Mouse (Mus musculus) testis, postnatal 10 days (tissue): ENCODE measurements around the gene Myof.
A peak's percentile ranks its signal among the peaks of the same experiment; 100 is the strongest.

Experiments used
- DNase-seq: peaks from one replicate; pipeline ENCODE4 v3.0.0; 2021; ENCODE audit warnings: low spot score

Myof gene

DNA sequence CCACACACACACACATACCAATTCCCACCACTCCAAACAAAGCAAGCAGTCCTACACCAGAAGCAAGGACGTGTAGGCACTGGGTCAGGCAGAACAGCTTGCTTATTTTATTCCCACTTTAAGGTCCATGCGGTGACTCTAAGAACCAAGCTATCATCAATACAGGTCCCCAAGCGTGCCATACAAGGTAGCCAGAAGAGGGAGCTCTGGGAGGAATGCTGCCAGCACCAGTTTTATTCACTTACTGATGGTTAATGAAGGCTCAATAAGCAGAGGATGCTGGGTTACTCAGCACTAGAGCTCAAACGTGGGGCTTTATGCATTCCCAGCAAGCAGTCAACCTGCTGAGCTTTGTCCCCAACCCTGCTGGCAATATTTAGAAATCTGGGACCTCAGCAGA, 96.7 kb downstream of the Myof start:
- no peak for DNase-seq

DNA sequence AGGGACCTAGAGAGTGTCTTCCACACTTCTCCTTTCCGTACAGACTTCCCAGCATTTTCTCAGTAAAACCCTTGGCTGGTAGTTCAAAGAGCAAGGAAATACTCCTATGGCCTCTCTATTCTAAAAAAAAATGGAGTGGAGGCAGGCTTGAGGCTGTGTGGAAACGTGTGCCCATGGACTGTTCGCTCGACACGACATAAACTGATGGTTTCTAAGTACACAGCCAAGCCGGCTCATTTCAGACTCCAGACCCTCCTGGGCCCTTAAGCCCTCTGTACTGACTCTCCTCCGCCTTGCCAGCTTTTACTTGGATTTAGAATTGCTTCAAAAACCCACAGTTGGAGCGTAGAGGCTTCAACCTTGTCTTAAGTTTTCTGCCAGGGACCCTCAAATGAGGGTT, 97.3 kb downstream of the Myof start:
- no peak for DNase-seq

DNA sequence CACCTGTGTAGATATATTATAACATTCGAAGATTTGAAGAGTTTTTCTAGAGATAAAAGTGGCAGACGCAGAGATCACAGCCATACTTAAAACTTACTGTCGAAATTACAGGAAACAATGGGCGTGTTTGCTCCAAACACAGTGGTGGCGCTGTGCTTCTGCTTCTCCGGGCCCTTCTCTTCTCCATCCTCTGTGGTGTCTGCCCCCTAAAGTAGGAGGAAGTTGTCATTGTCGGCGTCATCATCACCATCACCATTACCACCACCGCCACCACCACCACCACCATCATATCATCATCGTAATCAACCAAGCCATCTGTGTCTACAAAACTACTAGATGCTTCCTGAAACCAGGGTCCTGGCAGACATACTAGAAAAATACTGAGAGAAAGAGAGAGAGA, 104.2 kb downstream of the Myof start:
- DNase-seq, result no peak

DNA sequence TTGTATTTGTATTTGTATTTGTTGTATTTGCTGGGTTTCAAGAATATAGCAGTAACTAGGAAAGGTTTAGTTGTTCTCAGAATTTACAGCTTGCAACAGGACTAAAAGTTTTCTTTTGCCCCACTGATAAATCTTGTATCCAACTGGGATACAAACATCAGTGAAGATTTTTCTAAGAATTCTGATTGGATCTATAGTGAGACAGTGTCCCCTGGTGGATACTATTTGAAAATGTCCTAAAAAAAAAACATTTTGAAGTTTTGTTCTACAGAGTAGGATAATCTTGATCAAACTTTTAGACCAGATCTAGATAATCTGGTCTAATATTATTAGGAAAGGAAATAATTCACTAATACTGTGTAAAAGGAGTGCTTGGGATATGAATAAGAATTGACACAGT, 106.3 kb downstream of the Myof start:
- no peak for DNase-seq

DNA sequence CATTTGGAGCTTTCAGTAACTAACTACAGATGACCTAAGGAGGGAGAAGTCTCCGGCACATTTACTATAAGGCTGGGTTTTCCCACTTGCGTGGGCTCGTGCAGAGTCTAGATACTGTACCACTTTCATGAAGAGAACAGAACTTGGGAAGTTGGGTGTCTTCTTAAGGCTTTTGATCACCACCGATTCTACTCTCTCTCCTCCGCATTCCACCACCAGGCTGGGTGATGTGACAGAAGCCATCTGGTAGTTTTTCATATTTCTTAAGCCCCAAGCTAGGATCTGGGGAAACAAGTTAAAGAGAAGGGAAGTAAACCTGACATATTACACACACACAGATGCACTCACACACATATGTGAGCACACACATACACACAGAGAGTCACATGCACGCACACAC, 108.7 kb downstream of the Myof start:
- no peak for DNase-seq

DNA sequence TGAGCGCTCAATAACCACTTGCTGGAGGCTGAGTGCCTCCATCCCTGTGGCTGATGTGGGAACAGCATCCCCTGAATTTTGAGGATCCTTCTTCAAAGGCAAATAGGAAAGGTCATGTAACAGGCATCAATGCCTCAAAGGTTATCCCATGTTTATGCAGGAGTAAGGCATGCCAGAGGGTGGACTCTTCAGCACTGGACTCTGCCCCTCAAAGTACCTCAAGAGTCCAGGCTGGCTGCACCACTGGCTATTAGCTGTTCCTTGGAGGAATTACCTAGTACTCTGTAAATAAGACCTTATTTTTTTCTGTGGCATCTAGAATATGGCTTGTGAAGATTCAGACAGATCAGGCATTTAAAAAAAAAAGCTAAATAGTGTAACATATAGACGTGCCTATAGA, 111.2 kb downstream of the Myof start:
- no peak for DNase-seq

DNA sequence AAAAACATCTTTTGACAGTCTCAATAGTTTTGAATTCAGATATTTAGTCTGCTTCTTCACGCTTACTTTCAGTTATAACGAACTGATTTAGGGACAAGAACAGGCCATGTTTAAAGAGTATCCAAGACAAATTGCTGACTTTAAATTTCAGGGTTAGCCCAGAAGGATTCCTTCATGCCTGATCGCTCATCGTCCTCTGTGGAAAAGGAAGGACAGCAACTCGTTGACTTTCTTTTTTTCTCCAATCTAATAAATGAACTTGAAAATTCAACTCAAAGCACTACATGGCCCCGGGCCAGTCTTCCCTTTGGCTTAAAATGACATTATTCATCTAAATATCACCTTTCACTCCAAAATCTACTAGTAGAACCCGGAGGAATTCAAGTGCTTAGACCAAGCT, 115.5 kb downstream of the Myof start:
- DNase-seq, result no peak

DNA sequence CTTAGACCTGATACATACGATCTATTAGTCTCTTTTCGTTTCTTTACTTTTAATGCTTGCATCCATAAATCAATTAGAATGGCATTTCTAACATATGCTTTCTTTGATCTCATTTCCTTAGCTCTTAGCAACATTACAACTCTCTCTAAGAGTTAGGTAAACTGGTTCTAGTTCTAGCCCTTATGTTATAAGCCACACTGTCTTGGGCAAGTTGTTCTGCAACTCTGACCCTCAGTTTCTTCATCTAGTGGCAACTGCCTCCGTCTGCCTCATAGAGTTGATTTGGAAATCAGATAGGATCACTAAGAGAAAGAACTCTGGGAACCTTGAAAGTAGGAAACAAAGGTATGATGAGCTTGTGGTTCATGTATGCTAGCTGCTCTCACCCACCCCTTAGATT, 118.1 kb downstream of the Myof start:
- DNase-seq, result no peak

DNA sequence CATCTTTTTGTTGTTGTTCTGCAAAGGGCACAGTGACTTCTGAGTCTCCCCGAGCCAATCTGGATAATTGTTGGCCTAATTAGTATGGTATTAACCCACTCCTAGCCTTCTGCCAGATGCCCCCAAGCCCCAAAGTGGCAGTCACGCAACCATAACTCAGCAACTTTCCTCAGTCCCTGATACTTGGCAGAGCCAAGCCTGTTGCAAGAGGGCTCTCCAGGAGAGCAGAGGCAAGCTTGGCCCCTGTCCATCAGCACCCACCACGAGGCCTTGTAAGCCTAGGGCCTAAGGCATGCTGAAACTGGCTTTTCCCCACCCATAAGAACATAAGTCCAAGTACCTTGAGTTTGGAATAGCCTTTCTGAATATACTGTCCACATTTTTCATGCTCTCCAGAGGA, 119.1 kb downstream of the Myof start:
- DNase-seq, result no peak

DNA sequence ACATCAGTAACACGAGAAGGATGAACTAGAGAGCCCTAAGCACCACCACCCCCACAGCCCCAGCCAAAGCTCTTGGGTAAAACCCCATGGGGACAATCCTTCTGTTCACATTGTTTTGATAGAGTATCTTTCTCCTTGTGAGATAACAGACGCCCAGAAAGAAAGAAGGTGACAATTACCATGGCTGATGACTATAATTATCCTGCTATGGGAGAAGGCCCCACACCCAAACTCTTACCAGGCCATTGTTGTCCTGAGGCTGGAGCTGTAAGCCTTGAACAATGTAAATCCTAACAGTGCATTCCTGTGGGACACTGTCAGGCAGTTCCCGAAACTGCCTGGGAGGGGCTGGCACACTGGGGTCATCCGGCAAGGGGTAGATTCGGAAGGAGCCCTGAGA, 122.3 kb downstream of the Myof start:
- no peak for DNase-seq

DNA sequence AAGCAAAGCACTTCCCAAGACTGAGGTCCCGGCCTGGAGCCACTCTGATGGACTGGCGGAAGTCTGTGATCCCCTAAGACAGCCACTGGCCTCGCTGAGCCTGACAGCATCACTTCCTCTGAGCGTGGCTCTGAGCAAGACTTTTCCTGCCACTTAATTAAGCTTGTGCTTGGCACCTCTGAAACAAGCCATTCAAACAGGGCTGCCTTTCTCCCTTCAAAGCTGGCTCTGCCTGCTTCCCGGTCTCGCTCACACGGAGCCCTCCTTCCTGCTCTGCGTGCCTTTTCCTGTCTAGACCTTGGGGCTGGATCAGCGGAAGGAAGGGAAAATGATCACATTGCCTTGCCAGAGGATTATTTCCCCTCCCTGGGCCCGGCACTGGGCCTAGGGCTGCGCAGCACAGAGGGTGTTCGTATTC, 124.9 kb downstream of the Myof start:
- no peak for DNase-seq

DNA sequence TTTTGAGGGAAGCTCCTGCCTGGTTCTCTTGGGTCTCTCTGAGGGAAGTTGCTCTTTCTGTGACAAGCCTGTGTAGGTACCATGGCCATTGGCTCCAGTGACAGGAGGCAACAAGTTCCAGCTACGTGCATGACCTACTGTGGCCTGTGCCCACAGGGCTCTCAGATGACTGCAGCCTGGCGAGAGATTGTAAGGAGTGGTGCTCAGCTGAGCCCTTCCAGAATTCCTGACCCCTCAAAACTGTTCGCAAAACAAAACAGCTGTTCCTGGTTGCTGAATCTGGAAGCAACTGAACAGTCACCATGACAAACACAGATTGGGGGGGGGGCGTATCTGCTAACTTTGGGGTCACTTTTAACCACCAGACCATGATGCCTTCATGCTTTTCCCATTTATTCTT, 129.1 kb downstream of the Myof start:
- DNase-seq, result no peak

DNA sequence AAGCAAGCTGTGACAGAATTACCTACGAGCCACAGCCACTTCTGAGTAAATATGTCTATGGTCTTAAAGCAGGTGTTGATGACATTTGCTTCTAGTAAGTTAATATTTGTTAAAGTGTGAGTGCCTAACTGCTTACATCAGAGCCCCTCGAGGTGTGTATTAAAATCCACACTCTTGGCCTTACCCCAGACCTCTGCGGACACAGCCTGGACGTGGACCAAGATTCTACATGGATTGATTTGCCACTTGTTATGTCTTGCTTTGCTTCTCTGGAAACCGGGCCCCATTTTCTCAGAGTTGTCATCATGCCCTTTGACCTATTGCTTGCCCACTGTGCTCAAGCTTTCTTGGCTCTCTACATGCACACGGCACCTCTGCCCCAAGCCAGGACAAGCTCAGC, 130.9 kb downstream of the Myof start:
- no peak for DNase-seq

DNA sequence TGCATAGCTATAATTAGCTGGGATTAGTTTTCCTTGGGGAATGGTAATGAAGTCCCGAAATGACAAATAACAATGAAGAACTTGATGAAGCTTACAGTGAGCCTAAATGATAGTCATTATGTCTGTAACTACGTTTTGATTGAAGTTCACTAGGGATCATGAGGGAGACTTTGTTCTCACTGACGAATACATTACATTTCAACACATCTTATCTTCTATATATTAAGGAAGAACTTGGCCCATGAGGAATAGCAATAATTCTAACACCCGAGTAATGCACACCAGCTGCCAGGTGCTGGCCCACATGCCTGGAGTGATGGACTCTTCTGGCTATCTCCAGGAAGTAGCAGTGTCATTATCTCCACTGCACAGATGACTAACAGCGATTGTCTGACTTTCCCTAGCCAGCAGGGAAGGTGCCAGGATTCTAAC, 133.5 kb downstream of the Myof start:
- no peak for DNase-seq

DNA sequence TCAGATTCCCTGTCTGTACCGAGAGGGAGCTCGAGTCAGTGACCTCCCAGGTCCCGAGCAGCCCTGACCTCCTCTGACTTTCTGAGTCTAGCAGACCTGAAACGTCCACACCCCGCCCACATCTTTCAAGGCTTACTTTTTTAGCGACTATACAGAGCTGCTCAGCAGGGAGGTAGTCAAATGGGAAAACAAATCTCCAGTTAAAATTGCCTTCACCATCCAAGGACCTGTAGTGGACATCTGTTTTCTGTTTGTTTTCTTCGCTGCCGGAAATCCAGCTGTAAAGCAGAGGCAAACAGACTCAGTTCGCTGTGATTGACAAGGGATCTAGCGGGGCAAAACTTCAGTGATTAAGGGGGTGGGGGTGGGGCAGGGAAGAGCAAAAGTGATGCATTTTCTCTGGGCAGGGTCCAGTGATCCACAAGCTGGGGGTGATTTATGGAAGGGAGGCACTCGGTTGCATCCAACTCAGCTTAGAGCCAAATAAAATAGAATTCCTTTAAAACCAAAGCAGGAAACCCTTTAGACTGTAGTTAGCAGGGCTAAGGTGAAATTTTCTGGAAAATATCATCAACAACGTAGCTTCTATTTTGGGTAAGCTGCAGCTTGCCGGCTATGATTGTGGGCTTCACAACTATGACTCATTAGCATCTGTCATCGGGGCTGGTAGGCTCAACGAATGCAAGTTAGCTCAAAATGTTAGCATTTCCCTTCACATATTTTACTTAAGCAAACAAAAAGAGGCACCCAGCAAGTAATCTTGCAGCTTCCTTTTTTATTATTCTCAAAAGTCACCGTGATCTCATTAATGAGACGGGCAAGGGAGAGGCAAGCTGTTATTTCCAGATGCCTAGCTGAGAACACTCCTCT, 135.7 kb downstream of the Myof start:
- DNase-seq, result no peak

DNA sequence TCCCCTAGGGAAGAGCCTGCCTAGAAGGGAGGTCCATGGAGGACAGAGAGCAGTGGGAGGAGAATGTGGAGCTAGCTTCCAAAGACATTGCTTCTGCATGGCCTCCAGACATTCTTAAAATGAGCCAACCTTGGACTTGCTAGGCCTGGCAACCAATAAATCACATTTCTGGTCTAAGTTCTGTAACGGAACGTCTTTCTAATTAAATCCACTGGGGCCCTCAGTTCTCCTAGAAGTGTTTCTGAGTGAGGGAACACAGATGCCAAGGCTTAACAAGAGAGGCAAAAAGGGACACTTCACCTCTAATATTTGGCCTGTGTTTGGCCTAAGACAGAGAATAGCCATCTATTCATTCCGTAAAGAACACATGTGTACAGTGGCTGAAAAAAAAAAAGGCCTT, 136.5 kb downstream of the Myof start:
- no peak for DNase-seq

DNA sequence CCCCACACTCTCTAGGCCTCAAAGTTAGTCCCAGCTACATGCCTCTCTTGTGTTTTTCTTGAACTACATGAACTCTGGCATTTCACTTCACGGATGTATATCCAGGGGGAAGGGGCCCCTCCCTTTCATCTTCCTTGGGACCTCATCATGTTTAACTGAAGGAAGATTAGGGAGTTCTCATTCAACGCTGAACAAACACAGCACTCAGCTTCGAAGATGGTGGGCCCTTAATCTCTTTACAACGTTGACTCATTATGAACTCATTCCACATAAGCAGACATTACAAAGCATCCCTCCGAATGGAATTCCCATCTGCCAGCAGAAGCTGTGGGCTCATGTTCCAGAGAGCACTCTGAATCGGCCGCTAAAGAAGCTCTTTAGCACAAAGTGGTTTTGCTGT, 147.3 kb downstream of the Myof start:
- DNase-seq, result no peak

DNA sequence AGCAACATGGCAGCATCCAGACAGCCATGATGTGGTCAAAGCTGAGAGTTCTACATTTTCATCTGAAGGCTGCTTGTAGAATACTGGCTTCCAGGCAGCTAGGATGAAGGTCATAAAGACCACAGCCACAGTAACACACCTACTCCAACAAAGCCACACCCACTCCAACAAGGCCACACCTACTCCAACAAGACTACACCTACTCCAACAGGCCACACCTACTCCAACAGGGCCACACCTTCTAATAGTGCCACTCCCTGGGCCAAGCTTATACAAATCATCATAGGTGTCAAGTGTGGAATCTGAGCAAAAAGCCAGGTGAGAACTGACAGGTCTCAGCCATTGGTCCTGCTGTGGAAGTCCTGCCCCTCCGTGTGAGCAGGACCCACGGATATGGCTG, 152.4 kb downstream of the Myof start:
- no peak for DNase-seq

DNA sequence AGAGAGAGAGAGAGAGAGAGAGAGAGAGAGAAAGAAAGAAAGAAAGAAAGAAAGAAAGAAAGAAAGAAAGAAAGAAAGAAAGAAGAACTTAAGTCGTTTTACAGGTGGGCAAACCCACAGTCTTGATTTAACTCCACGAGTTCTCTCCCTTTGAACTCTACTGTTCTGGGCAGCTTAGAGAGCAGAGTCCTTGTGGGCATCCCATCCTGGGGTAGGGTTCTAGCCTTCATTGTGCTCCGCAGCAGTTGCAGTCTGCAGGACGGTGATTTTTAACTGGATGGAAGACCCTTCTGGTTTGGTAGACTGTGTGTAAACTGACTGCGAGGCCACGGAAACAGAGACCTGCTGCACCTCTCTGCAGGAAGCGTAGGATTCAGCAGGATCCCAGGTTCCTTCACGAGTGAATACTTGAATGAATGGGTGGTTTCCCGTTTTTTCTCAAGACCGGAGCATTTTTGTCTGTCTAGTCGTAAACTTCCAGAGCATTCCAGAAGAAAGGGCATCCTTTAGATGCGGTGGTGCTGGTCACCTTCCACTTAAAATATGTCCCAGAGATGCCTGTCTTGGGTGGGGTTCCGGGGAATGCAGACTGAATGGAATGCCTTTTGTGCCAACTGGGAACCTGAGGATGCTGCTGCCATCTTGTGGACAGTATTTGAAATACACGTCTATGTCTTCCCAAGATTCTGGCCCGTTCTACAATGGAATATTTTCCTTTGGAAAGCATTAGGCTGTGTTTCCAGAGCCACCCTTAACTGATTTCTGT, 156.8 kb downstream of the Myof start:
- peak; percentile 68 for DNase-seq

DNA sequence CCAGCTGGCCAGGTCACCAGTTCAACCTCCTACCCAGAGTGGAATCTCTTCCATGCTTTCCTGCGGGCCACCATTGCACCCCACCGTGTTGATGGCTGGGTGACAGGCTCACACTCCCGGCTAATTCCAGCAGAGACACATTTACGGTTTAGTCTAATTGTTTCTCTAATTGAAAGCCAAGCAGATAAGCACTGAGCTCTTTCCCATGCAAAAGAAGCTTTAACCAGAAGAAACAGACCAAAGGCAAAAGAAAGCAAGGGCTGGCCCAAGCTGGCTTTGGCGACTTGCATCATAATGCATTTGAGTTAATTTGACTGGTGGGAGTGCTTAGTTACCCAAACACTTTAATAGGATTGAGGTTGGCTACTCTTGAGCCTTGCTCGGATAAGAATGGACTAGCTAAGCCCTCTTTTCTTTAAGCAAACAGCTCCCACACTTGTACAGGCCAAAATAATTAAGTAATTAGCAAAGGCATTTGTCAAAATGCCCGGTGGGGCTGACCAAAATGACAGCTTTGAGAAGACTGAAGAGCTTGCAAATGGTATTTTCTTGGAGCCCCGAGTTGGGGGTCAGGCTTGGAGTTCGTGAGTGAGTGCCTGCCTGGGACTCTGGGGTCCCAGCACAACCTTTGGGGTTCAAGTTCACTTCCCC, 161.8 kb downstream of the Myof start:
- no peak for DNase-seq

DNA sequence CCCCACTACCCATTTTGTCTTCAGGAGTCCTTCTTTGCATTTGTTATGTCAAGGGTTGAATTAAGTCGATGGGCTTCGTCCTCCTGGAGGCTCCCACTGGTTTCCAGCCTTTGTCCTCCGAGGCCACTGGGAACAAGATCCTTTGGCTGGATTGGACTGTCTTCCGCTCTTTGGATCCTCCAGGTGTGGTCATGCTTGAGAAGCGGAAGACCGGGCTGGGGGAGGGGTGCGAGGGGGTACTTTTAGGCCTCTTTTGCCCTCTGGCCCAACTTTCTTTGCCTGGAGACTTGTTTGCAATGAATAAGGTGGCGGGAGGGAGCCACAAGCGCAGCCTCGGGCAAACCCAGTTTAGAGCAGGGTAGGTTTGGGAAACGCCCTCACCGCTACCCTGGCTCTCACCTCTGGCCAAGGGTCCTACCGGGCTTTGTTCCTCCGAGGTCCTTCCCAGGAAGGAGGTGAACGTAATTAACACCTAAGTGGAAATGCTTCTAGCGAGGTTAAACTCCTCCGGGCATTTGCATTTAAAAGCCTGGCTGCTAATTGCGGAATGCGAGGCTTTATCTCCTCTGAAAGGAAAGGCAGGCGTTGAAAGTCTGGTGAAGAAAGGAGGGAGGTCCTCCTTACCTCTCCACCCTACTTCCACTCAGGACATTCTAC, 165.7 kb downstream of the Myof start:
- no peak for DNase-seq

DNA sequence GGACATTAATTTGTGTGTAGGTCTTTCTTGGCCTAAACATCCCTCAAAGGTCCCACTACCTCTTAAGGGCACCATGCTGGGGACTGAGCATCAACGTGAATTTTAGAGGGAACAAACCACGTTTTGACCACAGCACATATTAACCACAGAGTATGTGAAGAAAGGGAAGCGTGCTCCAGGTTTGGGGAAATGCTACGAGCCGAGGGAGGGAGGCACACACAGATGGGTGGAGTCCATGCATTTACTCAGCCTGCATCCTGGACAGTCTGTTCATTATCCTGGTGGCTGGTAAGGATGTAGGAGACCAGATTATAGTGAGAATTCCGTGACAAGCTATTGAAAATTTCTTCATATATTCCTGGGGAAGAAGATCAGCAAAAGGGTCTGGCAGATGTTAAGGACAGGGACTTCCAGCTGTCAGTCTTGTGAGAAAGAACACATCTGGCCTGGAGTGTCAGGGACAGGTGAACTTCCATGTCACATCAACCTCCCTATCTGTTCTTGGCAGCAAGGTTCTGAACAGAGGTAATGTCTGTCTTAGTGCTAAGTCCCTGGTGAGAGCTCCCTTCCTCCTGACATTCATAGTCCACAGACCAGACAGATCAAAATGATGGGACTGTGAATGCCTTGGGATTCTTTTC, 166.7 kb downstream of the Myof start:
- DNase-seq, result no peak
